Mouse (Mus musculus) gonadal fat pad, adult 2 months (tissue): ENCODE results near the gene Armcx3. TPM values are rescaled to one million over a fixed set of nuclear protein-coding genes. Genes with fewer than 3 reads are reported as not detected.

Source experiments
- polyA plus RNA-seq: library from polyadenylated mRNA; depleted of rRNA; stranded (reverse); fragments of >200 nt; gene quantifications from 2 replicates; pipeline ENCODE4 v1.2.3, GENCODE M21; 2012; rRNA removed

Armcx3 gene
- polyA plus RNA-seq, 1 experiment = 16.9 TPM

Other genes starting within 250 kb of the Armcx3 start
- 1.8 and 2.4 TPM in 2 replicates for gene Timm8a1, start 214.7 kb upstream of the Armcx3 start, polyA plus RNA-seq
- gene Btk, start 173.0 kb upstream of the Armcx3 start, polyA plus RNA-seq = 0.94 and 1.0 TPM in 2 replicates
- 151 and 203 TPM in 2 replicates for gene Rpl36a, start 170.9 kb upstream of the Armcx3 start, polyA plus RNA-seq
- 3.8 and 4.8 TPM in 2 replicates for gene Gla, start 155.5 kb upstream of the Armcx3 start, polyA plus RNA-seq
- gene Hnrnph2, start 155.4 kb upstream of the Armcx3 start, polyA plus RNA-seq = 15.6 and 25.7 TPM in 2 replicates
- 2.0 and 3.2 TPM in 2 replicates for gene Armcx4, start 70.1 kb upstream of the Armcx3 start, polyA plus RNA-seq
- gene Armcx1, start 38.6 kb upstream of the Armcx3 start, polyA plus RNA-seq = 11.9 and 17.5 TPM in 2 replicates
- 23.4 and 32.2 TPM in 2 replicates for gene Armcx6, start 5.2 kb upstream of the Armcx3 start, polyA plus RNA-seq
- gene Armcx2, start 52.6 kb downstream of the Armcx3 start, polyA plus RNA-seq = 30.6 and 39.9 TPM in 2 replicates
- 0.15 TPM in 1 of 2 replicates, not detected in the other for gene Nxf2, start 208.2 kb downstream of the Armcx3 start, polyA plus RNA-seq